ENCODE assay signal across 8 mouse cellular contexts in genomic region chr13:47042024-47042633, GRCm38 (mm10). TPM values are rescaled to one million over a fixed set of nuclear protein-coding genes. Genes with fewer than 3 reads are reported as not detected.
A peak's percentile ranks its signal among the peaks of the same experiment; 100 is the strongest.
DNase-seq lines count a peak whose midpoint lies in the region; ATAC-seq lines count a peak whose summit lies in the region.

No protein-coding gene starts in this region.

- peak overlapping the region; percentile 61 for H3K4me3 ChIP-seq in hindbrain, embryonic 14.5 days (replicated peaks; ENCODE audit: low read length)
- peak overlapping the region; percentile 79 for H3K4me3 ChIP-seq in liver, embryonic 16.5 days (ENCODE audit: low read depth, low read length)

- peak; percentile 26 for DNase-seq in cerebellum, adult 9-11 months
- no peak for DNase-seq in cerebellum, adult 11-12 months
- peak; percentile 23 for DNase-seq in NIH3T3 (ENCODE audit: low read depth)
- peak; percentile 47 for DNase-seq in hindbrain, embryonic 14.5 days (ENCODE audit: low spot score)
- DNase-seq in T-cell, adult 2 months (ENCODE audit: low spot score) = no peak
- DNase-seq in right cerebral cortex, postnatal 36 days (ENCODE audit: low spot score in 2 of 2) = no peak
- DNase-seq in adrenal gland, adult 18-20 months (ENCODE audit: low spot score in 2 of 2) = no peak

- H3K27me3 ChIP-seq in hindbrain, embryonic 14.5 days (ENCODE audit: control insufficient read depth, insufficient read depth, low read length) = no peaks in the 10 kb centered on the region
- peaks cover 6% of the 10 kb centered on the region for H3K27me3 ChIP-seq in liver, embryonic 16.5 days (ENCODE audit: control insufficient read depth, insufficient read depth, low read depth, low read length)

- H3K27ac ChIP-seq in hindbrain, embryonic 14.5 days = no peak overlapping the region; the same call in 1 of the 2 replicates
- no peak overlapping the region for H3K27ac ChIP-seq in liver, embryonic 16.5 days (ENCODE audit: low read length)

- WGBS in hindbrain, embryonic 14.5 days = 48% methylated on average over 8 of the region's 8 CpGs
- WGBS in liver, embryonic 16.5 days (ENCODE audit: insufficient replicate concordance) = 46% methylated on average over 8 of the region's 8 CpGs

- H3K36me3 ChIP-seq in hindbrain, embryonic 14.5 days (replicated peaks; ENCODE audit: control insufficient read depth, insufficient read depth) = no peaks in the 10 kb centered on the region; the same call in 1 of the 2 replicates
- H3K36me3 ChIP-seq in liver, embryonic 16.5 days (ENCODE audit: control insufficient read depth, insufficient read depth) = no peaks in the 10 kb centered on the region

- H3K9ac ChIP-seq in hindbrain, embryonic 14.5 days = no peak overlapping the region
- no peak overlapping the region for H3K9ac ChIP-seq in liver, embryonic 16.5 days (ENCODE audit: low read depth, low read length)

- no peaks in the 10 kb centered on the region for H3K9me3 ChIP-seq in hindbrain, embryonic 14.5 days (ENCODE audit: control insufficient read depth, low read length)
- H3K9me3 ChIP-seq in liver, embryonic 16.5 days (replicated peaks; ENCODE audit: control insufficient read depth, low read length) = no peaks in the 10 kb centered on the region

- peak overlapping the region; percentile 95 for H3K4me2 ChIP-seq in hindbrain, embryonic 14.5 days (replicated peaks)
- H3K4me2 ChIP-seq in liver, embryonic 16.5 days (ENCODE audit: low read depth, low read length) = peak overlapping the region; percentile 95

- H3K4me1 ChIP-seq in hindbrain, embryonic 14.5 days (replicated peaks; ENCODE audit: control insufficient read depth, insufficient read depth, low read length) = peaks cover 17% of the 10 kb centered on the region; the same call in 1 of the 2 replicates
- H3K4me1 ChIP-seq in liver, embryonic 16.5 days (ENCODE audit: control insufficient read depth, low read depth, low read length) = peaks cover 14% of the 10 kb centered on the region

- no peak for ATAC-seq in hindbrain, embryonic 14.5 days (ENCODE audit: low FRiP score)
- no peak for ATAC-seq in liver, embryonic 16.5 days (ENCODE audit: low read depth)

RNA-seq across cellular contexts. Expression of gene Kdm1b, which starts 1.2 kb away (rescaled TPM):
- polyA plus RNA-seq in hindbrain, embryonic 14.5 days (2014; fragmentation: Nextera tagmentation; extraction: Ambion mirVana) = 18.2 and 21.2 TPM in 2 replicates
- polyA plus RNA-seq in liver, embryonic 16.5 days (2015; fragmentation: Nextera tagmentation; extraction: Ambion mirVana) = 3.7 and 3.8 TPM in 2 replicates
- total RNA-seq in adrenal gland, adult 18-20 months (2021) = 10 to 100 TPM; 10.2 to 11.1 TPM

RNA-seq across cellular contexts. Expression of gene Tpmt, which starts 2.4 kb away (rescaled TPM):
- 20.1 and 21.9 TPM in 2 replicates for polyA plus RNA-seq in hindbrain, embryonic 14.5 days (2014; fragmentation: Nextera tagmentation; extraction: Ambion mirVana)
- 11.5 and 13.1 TPM in 2 replicates for polyA plus RNA-seq in liver, embryonic 16.5 days (2015; fragmentation: Nextera tagmentation; extraction: Ambion mirVana)
- total RNA-seq in adrenal gland, adult 18-20 months (2021) = 10 to 100 TPM in 1 of 2 experiments, 1 to 10 TPM in 1; 5.4 to 10.3 TPM

RNA-seq across cellular contexts. Expression of gene Nhlrc1, which starts 27.5 kb away (rescaled TPM):
- polyA plus RNA-seq in hindbrain, embryonic 14.5 days (2014; fragmentation: Nextera tagmentation; extraction: Ambion mirVana) = 15.3 and 20.7 TPM in 2 replicates
- 0.46 and 0.55 TPM in 2 replicates for polyA plus RNA-seq in liver, embryonic 16.5 days (2015; fragmentation: Nextera tagmentation; extraction: Ambion mirVana)
- total RNA-seq in adrenal gland, adult 18-20 months (2021) = 1 to 10 TPM; 4.8 to 5.9 TPM

Comparison
In these comparisons a context has a peak if more than half of its experiments do, and no peak if none do; other contexts are left out.
1. DNase-seq: peak in cerebellum, adult 9-11 months (single experiment), NIH3T3 (single experiment) and hindbrain, embryonic 14.5 days (single experiment); none in cerebellum, adult 11-12 months (single experiment), T-cell, adult 2 months (single experiment), right cerebral cortex, postnatal 36 days (0 of 2) and adrenal gland, adult 18-20 months (0 of 2).
2. RNA of gene Nhlrc1, which starts 27.5 kb away (polyA plus RNA-seq): 15.3 to 20.7 TPM in hindbrain, embryonic 14.5 days; 0.46 to 0.55 TPM in liver, embryonic 16.5 days; every median in the first group is over 10 times any median in the second.